Mouse (Mus musculus): Measurements from ENCODE around the gene Gm11937.
"Not testable (repeated sequence)": the region's sequence is repeated elsewhere in the genome, so short reads cannot be mapped to it uniquely, and the experiment has no call there.

The Gm11937 gene

GRCm38 (mm10) chr11:99610089-99610488 is at the start of gene Gm11937:
Gm11937 (minus strand) TSS chr11:99610189.
- H3K27me3 ChIP-seq (ENCODE audit: control insufficient read depth, insufficient read depth, low read length, poor library complexity, severe bottlenecking); DNase-seq (ENCODE audit: low read depth, low spot score); H3K36me3 ChIP-seq (ENCODE audit: control insufficient read depth, insufficient read depth, low read length, poor library complexity, severe bottlenecking): not testable (repeated sequence)

GRCm38 (mm10) chr11:99659256-99659655 is 49.3 kb upstream of the Gm11937 start:
- Histone ChIP-seq H3K36me3 (ENCODE audit: control insufficient read depth, insufficient read depth, low read length, poor library complexity, severe bottlenecking) (no peaks in the 10 kb centered on the region), H3K27me3 (ENCODE audit: control insufficient read depth, insufficient read depth, low read length, poor library complexity, severe bottlenecking) (no peaks in the 10 kb centered on the region)
- no peak for DNase-seq (ENCODE audit: low read depth, low spot score)

DNA sequence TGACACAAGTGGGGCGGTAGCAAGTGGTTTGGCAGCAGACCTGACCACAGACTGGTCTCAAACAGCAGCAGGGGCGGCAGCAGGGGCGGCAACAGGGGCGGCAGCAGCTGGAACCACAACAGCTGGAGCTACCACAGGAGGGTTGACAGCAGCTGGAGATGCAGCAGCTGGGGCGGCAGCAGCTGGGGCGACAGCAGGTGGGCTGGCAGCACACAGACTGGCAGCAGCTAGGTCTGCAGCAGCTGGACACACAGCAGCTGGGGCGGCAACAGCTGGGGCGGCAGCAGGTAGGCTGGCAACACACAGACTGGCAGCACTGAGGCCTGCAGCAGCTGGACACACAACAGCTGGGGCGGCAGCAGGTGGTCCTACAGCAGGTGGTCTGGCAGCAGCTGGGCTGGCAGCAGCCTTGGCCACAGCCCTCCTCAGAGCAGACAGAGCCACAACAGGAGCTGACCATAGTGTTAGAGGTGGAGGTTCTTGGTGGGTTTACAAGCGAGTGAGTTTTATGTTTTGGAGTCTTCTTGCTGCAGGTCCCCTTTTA is 48.5 kb upstream of the Gm11937 start, which contains the start of gene Gm11563:
TSS of gene Gm11563 (minus strand) at position 494 of the 544 bp plus-strand sequence.
- not testable (repeated sequence) for H3K36me3 ChIP-seq (ENCODE audit: control insufficient read depth, insufficient read depth, low read length, poor library complexity, severe bottlenecking); DNase-seq (ENCODE audit: low read depth, low spot score); H3K27me3 ChIP-seq (ENCODE audit: control insufficient read depth, insufficient read depth, low read length, poor library complexity, severe bottlenecking)

DNA sequence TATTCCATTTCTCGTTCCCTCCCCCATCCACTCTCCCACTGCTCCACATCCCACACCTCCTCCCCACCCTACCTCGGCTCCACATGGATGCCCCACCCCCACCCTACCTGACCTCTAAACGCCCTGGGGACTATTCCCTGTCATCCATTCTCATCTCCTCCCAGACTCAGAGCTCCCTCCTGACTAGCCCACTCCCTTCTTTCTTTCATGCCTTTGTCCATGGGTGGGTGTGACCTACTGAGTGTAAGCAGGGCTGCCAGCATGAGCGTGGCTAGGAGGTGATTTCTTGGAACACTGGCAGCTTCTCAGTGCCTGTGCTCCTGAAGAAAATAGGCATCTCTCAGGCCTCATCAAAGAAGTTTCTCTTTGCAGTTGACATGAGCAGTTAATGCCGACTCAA is 47.1 kb upstream of the Gm11937 start:
- no peaks in the 10 kb centered on the region for H3K36me3 ChIP-seq (ENCODE audit: control insufficient read depth, insufficient read depth, low read length, poor library complexity, severe bottlenecking)
- no peak for DNase-seq (ENCODE audit: low read depth, low spot score)
- no peaks in the 10 kb centered on the region for H3K27me3 ChIP-seq (ENCODE audit: control insufficient read depth, insufficient read depth, low read length, poor library complexity, severe bottlenecking)

DNA sequence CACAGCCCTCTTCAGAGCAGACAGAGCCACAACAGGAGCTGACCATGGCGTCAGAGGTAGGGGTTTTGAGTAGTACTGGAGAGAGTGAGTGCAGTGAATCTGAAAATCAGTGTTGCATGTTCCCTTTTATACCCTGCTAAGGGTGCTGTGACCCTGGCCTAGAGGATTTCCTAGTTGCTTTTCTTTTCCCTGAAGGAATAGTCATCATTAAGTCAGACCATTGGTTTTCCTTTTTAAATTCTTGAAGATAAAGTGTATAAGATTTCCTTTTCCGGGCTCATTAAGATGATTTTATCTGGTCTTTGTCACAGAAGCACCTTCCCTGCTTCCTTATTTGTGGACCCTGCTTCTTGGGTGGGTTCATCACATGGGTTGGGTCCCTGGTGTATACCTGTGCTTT is 40.1 kb upstream of the Gm11937 start, which contains the start of gene Gm11555:
TSS of gene Gm11555 (minus strand) at position 101 of the 400 bp plus-strand sequence.
- H3K27me3 ChIP-seq (ENCODE audit: control insufficient read depth, insufficient read depth, low read length, poor library complexity, severe bottlenecking) = no peaks in the 10 kb centered on the region
- DNase-seq (ENCODE audit: low read depth, low spot score) = no peak
- no peaks in the 10 kb centered on the region for H3K36me3 ChIP-seq (ENCODE audit: control insufficient read depth, insufficient read depth, low read length, poor library complexity, severe bottlenecking)

DNA sequence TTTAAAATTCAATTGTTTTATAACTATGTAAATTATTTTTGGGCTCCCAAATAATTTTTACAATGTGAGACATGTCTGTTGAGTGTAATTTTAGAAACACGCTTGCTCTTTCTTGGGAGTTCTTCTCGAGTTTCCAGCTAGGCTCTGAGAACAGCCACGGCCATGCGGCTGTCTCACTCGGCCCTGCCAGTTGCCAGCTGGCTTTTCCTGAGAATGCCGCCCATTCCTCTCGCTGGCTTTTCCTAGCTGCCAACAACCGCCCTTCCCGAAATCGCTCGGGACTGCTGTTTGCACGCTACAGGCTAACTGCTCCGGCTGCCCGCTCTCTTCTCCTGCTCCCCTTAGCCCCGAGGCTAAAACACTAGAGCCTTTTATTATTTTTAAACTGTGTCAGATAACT is 36.5 kb upstream of the Gm11937 start:
- no peaks in the 10 kb centered on the region for H3K36me3 ChIP-seq (ENCODE audit: control insufficient read depth, insufficient read depth, low read length, poor library complexity, severe bottlenecking)
- no peak for DNase-seq (ENCODE audit: low read depth, low spot score)
- H3K27me3 ChIP-seq (ENCODE audit: control insufficient read depth, insufficient read depth, low read length, poor library complexity, severe bottlenecking) = no peaks in the 10 kb centered on the region

- Histone ChIP-seq H3K36me3 (ENCODE audit: control insufficient read depth, insufficient read depth, low read length, poor library complexity, severe bottlenecking) (no peaks in the 10 kb centered on the region), H3K27me3 (ENCODE audit: control insufficient read depth, insufficient read depth, low read length, poor library complexity, severe bottlenecking) (no peaks in the 10 kb centered on the region)
- no peak for DNase-seq (ENCODE audit: low read depth, low spot score)
These were observed 34.4 kb upstream of the Gm11937 start for GRCm38 (mm10) chr11:99644351-99644750.

GRCm38 (mm10) chr11:99643635-99644139 is 33.7 kb upstream of the Gm11937 start, which contains the start of gene Krtap4-7:
Krtap4-7 (minus strand) TSS chr11:99644089.
- H3K27me3 ChIP-seq (ENCODE audit: control insufficient read depth, insufficient read depth, low read length, poor library complexity, severe bottlenecking); DNase-seq (ENCODE audit: low read depth, low spot score); H3K36me3 ChIP-seq (ENCODE audit: control insufficient read depth, insufficient read depth, low read length, poor library complexity, severe bottlenecking): not testable (repeated sequence)

- Histone ChIP-seq H3K27me3 (ENCODE audit: control insufficient read depth, insufficient read depth, low read length, poor library complexity, severe bottlenecking) (no peaks in the 10 kb centered on the region), H3K36me3 (ENCODE audit: control insufficient read depth, insufficient read depth, low read length, poor library complexity, severe bottlenecking) (no peaks in the 10 kb centered on the region)
- no peak for DNase-seq (ENCODE audit: low read depth, low spot score)
These were observed 30.9 kb upstream of the Gm11937 start for GRCm38 (mm10) chr11:99640926-99641325.

DNA sequence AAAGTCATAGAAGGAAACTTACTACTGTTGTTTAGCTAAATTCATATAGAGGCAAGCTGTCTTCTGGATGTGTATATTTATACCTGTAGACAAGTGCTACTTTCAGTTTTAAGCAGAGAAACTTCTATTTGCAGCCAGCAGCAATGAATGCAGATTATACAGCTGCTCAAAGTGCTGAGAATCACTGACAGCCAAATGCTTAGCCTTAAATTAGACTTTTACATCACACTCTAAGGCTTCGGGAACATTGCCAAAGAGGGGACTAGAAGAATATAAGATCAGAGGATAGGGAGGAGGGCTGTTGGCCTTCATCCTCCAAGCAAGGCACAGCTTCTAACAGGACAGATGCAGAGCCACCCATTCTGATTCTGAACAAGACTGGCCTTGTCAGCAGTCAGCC is 27.1 kb upstream of the Gm11937 start:
- DNase-seq (ENCODE audit: low read depth, low spot score) = no peak
- Histone ChIP-seq H3K27me3 (ENCODE audit: control insufficient read depth, insufficient read depth, low read length, poor library complexity, severe bottlenecking) (no peaks in the 10 kb centered on the region), H3K36me3 (ENCODE audit: control insufficient read depth, insufficient read depth, low read length, poor library complexity, severe bottlenecking) (no peaks in the 10 kb centered on the region)

GRCm38 (mm10) chr11:99634653-99635134 is 24.7 kb upstream of the Gm11937 start, which contains the start of gene Krtap4-2:
Krtap4-2 (minus strand) TSS chr11:99635084.
- DNase-seq (ENCODE audit: low read depth, low spot score) = no peak
- Histone ChIP-seq H3K36me3 (ENCODE audit: control insufficient read depth, insufficient read depth, low read length, poor library complexity, severe bottlenecking) (no peaks in the 10 kb centered on the region), H3K27me3 (ENCODE audit: control insufficient read depth, insufficient read depth, low read length, poor library complexity, severe bottlenecking) (no peaks in the 10 kb centered on the region)

GRCm38 (mm10) chr11:99633293-99633692 is 23.3 kb upstream of the Gm11937 start:
- H3K27me3 ChIP-seq (ENCODE audit: control insufficient read depth, insufficient read depth, low read length, poor library complexity, severe bottlenecking) = no peaks in the 10 kb centered on the region
- DNase-seq (ENCODE audit: low read depth, low spot score) = no peak
- no peaks in the 10 kb centered on the region for H3K36me3 ChIP-seq (ENCODE audit: control insufficient read depth, insufficient read depth, low read length, poor library complexity, severe bottlenecking)

DNA sequence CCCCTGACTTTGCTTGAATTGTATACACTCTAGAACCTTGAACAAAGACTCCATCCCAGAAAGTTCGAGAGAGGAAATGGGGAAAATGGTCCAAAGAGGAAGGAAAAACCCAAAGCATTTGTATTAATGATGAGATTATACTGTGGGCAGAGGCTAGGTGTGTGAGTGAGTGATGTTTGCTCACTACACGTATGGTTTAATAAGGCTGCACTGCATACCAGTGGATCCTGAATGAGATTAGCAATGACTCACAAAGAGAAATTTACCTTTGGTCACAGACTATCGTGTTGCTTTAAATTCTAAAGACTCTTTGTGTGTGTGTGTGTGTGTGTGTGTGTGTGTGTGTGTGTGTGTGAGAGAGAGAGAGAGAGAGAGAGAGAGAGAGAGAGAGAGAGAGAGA is 20.9 kb upstream of the Gm11937 start:
- DNase-seq (ENCODE audit: low read depth, low spot score) = no peak
- Histone ChIP-seq H3K27me3 (ENCODE audit: control insufficient read depth, insufficient read depth, low read length, poor library complexity, severe bottlenecking) (no peaks in the 10 kb centered on the region), H3K36me3 (ENCODE audit: control insufficient read depth, insufficient read depth, low read length, poor library complexity, severe bottlenecking) (no peaks in the 10 kb centered on the region)

GRCm38 (mm10) chr11:99628138-99628537 is 18.1 kb upstream of the Gm11937 start, which contains the start of gene Krtap4-1:
Krtap4-1 (minus strand) TSS chr11:99628238.
- no peaks in the 10 kb centered on the region; the same call in 1 of the 2 replicates for H3K27me3 ChIP-seq (ENCODE audit: control insufficient read depth, insufficient read depth, low read length, poor library complexity, severe bottlenecking)
- DNase-seq (ENCODE audit: low read depth, low spot score) = no peak
- no peaks in the 10 kb centered on the region for H3K36me3 ChIP-seq (ENCODE audit: control insufficient read depth, insufficient read depth, low read length, poor library complexity, severe bottlenecking)

DNA sequence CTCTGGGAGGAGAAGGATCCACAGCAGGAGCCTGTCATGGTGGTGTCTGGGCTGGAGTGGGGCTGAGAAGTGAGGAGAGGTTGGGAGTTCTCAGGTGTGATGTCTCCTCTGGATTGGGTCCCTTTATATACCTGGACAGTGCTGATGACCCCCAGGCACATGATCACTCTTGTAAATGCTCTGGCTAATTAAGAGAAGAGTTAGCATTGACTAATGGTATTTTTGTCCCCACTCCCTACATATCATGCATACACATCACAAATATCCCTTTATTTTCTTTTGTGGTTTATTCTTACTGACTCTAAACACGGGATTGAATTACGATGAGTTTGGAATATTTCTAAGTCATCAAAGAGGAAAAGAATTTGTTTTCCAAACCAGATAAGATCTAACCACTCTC is 10.3 kb upstream of the Gm11937 start, which contains the start of gene Gm11562:
TSS of gene Gm11562 (minus strand) at position 101 of the 400 bp plus-strand sequence.
- no peak for DNase-seq (ENCODE audit: low read depth, low spot score)
- H3K27me3 ChIP-seq (ENCODE audit: control insufficient read depth, insufficient read depth, low read length, poor library complexity, severe bottlenecking) = no peaks in the 10 kb centered on the region; the same call in 1 of the 2 replicates
- no peaks in the 10 kb centered on the region for H3K36me3 ChIP-seq (ENCODE audit: control insufficient read depth, insufficient read depth, low read length, poor library complexity, severe bottlenecking)
